Mouse (Mus musculus): ENCODE data around the gene Ergic1.

Ergic1 gene

GRCm38 (mm10) chr17:26537722-26538471 lies 23.4 kb upstream of the Ergic1 start:
- no peak for DNase-seq (ENCODE audit: low spot score in 2 of 2)

- DNase-seq (ENCODE audit: low spot score in 2 of 2) = no peak
Measured at GRCm38 (mm10) chr17:26540083-26540482, 21.2 kb upstream of the Ergic1 start.

GRCm38 (mm10) chr17:26544319-26544963 lies 16.8 kb upstream of the Ergic1 start:
- no peak for DNase-seq (ENCODE audit: low spot score in 2 of 2)

GRCm38 (mm10) chr17:26547771-26548170 lies 13.5 kb upstream of the Ergic1 start:
- no peak for DNase-seq (ENCODE audit: low spot score in 2 of 2)

GRCm38 (mm10) chr17:26548566-26548965 lies 12.7 kb upstream of the Ergic1 start:
- DNase-seq (ENCODE audit: low spot score in 2 of 2) = no peak

GRCm38 (mm10) chr17:26549148-26549809 lies 12.0 kb upstream of the Ergic1 start:
- no peak for DNase-seq (ENCODE audit: low spot score in 2 of 2)

GRCm38 (mm10) chr17:26551104-26551503 lies 10.2 kb upstream of the Ergic1 start:
- no peak for DNase-seq (ENCODE audit: low spot score in 2 of 2)

- no peak for DNase-seq (ENCODE audit: low spot score in 2 of 2)
Measured at GRCm38 (mm10) chr17:26553033-26553432, 8.3 kb upstream of the Ergic1 start.

- DNase-seq (ENCODE audit: low spot score in 2 of 2) = no peak
Measured at GRCm38 (mm10) chr17:26560526-26561289, 581 bp upstream of the Ergic1 start.

- DNase-seq (ENCODE audit: low spot score in 2 of 2) = no peak
Measured at GRCm38 (mm10) chr17:26561651-26562181, 427 bp downstream of the Ergic1 start, which contains the start of gene Dusp1. Gene Dusp1 (minus strand): TSS chr17:26562128.

- no peak for DNase-seq (ENCODE audit: low spot score in 2 of 2)
Measured at GRCm38 (mm10) chr17:26562292-26562691, 1.0 kb downstream of the Ergic1 start.

- no peak for DNase-seq (ENCODE audit: low spot score in 2 of 2)
Measured at GRCm38 (mm10) chr17:26563476-26563875, 2.2 kb downstream of the Ergic1 start.

GRCm38 (mm10) chr17:26564439-26564838 lies 3.1 kb downstream of the Ergic1 start:
- no peak for DNase-seq (ENCODE audit: low spot score in 2 of 2)

GRCm38 (mm10) chr17:26567142-26567817 lies 6.0 kb downstream of the Ergic1 start:
- no peak for DNase-seq (ENCODE audit: low spot score in 2 of 2)

- no peak for DNase-seq (ENCODE audit: low spot score in 2 of 2)
Measured at GRCm38 (mm10) chr17:26567818-26568173, 6.5 kb downstream of the Ergic1 start.

- DNase-seq (ENCODE audit: low spot score in 2 of 2) = no peak
Measured at GRCm38 (mm10) chr17:26569594-26570350, 8.5 kb downstream of the Ergic1 start.

- no peak for DNase-seq (ENCODE audit: low spot score in 2 of 2)
Measured at GRCm38 (mm10) chr17:26570651-26571118, 9.4 kb downstream of the Ergic1 start.

- DNase-seq (ENCODE audit: low spot score in 2 of 2) = no peak
Measured at GRCm38 (mm10) chr17:26571377-26571776, 10.1 kb downstream of the Ergic1 start.

GRCm38 (mm10) chr17:26572265-26572664 lies 11.0 kb downstream of the Ergic1 start:
- no peak for DNase-seq (ENCODE audit: low spot score in 2 of 2)

GRCm38 (mm10) chr17:26574118-26574517 lies 12.8 kb downstream of the Ergic1 start:
- DNase-seq (ENCODE audit: low spot score in 2 of 2) = no peak
